Mouse (Mus musculus): ENCODE data around the gene AC134908.4.

AC134908.4 gene

DNA sequence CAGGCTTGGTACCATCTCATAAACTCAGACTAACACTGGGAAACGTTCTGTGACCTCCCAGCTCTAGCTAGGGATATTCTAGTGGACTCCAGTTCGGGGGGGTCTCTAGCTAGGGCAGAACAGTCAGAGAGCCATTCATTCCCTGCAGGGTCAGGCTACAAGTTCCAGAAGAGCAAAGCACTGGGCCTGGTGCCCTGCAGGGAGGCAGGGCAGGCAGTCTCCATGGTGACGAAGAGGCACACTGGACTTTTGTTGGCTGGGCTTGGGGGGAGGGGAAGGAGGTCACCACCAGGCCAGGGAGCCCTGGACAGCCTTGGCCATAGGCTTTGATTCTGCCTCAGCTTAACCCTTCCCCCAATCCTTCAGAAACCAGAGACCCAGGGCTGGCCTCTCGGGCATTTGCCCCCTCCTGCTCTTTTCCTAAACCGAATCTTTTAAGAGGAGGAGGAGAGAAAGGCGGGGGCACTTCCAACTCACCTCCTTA, at the start of gene AC134908.4:
TSS of gene AC134908.4 (minus strand) at position 51 of the 484 bp plus-strand sequence.
- peak; percentile 94 for DNase-seq

DNA sequence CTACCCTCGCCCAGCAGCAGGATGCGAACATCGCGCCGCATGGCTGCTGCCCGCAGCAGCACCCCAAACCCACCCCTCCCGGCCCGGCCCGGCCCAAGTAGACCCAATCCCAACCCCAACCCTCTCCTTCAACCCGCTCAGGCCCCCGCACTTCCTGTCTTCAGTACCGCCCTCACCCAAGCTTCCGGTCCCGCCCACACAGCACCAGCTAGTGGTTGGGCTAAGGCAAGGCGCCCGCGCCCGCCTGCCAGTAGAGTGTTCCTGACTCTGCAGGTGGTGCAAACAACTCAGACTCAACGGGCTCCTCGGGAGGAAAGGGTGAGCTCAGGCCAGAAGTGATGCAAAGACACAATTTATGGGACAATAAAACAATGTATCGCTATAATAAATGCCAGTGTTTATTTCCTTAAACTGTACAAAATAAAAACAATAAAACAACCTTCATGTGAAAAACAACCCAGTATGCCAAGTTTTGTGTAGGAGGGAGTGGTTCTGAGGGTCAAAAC, 49.0 kb upstream of the AC134908.4 start, which contains the start of gene Rhot2:
TSS of gene Rhot2 (minus strand) at position 456 of the 506 bp plus-strand sequence.
- DNase-seq: peak; percentile 100

DNA sequence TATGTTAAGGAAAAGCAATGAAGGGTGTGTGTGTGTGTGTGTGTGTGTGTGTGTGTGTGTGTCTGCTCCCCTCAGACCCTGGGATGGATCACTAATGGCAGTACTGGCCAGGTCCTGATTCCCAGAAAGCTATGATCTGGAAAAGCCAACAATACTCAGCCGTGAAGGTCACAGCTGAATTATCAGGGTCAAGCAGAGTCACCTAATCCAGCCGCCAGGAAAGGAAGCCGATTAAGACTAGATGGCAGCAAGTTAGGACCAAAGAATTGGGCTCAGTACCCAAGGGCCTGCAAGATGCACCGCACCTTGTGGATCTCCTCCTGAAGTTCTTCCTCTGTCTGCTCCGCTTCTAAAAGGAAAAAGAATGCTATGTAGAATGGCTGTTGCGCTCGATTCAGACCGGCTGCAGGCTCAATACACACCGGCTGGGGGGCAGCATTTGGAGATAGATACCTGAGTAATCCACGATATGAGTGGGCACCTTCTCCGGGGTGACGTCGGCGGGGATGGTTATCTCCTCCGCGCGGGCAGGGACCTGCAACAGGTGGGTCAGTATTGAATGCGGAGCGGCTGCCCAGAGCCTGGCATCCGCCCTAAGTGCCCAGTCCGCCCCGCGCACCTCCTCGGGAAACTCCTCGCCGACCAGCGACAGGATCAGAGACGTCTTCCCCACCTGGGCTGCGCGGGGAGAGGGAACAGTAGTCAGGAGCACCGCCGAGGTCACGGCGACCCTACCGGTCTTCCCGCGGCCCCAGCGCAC, 48.4 kb upstream of the AC134908.4 start:
- DNase-seq: no peak

DNA sequence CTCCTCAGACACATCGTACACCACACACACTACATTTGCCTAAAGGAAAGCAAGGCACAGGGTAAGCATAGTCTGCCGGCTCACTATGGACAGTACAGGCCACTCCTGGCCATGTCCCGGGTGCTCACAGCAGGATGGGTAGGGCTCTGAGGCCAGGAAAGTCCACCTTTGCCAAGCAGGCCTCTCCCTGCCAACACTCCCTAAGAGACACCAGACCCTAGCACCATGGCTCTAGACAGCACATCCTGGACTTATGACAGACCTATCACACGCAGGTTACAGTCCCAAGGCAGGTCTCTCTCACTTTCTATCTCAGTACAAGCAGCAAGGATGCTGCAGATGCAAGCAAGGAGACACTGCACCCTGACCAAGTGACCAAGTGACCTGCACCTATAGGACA, 47.7 kb upstream of the AC134908.4 start:
- DNase-seq: no peak

DNA sequence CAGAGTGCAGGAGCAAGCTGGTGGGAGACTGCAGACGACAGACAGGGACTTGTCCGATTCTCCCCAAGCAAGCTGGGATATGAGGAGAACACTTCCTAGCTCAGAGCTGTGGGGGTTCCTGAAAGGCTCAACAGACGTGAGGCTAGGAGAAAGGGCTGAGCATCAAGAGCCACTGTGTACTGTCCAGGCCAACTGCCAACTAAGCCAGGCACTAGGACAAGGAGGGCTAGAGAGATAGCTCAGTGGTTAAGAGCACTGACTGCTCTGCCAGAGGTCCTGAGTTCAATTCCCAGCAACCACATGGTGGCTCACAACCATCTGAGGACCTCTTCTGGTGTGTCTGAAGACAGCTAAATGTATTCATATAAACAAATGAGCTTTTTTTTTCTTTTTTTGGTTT, 47.0 kb upstream of the AC134908.4 start:
- DNase-seq: no peak

DNA sequence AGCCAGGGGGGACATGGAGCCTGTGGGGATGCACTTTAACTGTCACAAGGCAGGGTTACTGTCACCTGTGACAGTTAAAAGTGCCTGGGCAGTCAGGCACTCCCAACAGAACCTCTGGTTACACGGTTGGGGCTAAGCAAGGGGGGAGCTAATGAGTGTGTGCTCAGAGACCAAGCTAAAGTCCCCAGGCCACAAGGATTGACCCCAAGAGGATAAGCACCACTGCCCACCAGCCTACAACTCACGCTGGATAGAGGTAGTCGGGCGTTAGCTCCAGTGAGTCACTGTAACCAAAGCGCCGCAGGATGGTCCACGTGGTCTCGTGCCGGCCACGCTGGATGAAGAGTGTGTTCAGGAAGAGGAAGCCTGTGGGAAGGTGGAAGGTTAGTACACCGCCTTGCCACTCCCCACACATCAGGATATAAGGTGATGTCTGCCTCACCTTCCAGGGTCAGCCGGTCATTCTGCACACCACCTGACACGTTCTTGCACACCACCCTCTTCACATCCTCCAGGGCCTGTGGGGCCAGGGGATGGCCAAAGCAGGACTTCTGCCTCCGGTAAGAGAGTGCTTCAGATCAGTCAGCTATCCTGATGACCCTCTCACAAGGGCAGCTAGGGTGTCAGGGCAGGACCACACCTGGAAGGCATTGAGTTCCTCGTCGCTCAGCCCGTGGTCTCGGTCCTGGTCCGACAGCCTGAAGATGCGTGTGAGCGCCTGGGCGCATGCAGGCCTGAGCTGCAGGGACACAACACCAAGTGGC, 45.8 kb upstream of the AC134908.4 start, which contains the start of gene Gm20683:
TSS of gene Gm20683 (minus strand) at position 647 of the 764 bp plus-strand sequence.
- DNase-seq: peak; percentile 91

DNA sequence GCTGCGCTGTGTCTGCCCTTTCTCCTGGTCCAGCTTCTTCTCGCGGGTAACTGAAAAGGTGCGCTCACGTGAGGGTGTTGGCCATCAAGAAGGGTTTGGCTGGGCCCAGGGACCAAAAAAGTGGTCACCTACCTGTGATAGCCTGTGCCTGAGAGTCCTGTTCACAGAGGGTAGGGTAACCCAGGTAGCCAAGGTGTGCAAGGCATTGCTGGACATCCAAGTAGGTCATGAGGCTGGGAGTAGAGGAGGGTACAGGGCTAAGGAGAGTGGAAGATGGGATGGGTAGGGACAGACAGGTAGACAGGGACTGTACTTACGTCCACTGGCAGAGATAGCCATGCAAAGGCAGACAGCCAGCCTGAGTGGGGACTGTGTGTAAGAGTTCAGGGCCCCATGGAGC, 45.1 kb upstream of the AC134908.4 start:
- DNase-seq: peak; percentile 90

DNA sequence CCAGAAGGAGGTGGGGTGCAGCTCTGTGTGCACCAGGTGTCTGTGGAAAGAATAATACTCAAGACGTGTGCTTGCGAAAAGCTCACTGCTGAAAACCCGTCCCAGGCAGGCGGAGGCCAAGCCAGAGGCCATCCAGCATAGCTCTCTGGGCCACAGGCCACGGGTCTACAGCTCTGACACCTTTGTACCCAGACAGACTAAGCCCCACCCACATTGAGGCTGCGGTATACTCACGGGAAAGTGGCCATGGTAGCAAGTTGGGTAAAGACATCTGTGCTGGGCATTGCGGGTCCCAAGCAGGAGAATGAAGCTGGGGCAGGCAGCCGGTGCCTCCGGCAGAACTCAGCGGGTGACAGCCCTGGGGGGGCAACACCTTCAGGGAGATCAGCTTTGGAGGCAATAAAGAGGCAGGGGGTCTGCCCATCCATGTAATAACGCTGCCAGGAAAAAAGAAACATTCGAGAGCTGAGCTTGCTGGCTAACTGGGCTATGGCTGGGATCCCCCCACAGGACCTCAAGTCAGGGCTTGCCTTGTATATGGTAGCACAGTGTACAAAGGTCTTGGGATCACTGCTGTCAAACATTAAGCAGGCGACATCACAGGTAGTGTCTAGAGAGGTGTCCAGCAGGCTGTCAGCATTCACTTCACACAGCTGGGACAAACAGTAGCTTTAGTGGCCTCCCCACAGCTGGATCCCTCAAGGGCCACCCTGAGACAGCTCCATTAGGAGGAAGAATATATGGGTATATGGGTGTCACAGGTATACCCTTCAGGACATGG, 44.2 kb upstream of the AC134908.4 start:
- DNase-seq: peak; percentile 92

DNA sequence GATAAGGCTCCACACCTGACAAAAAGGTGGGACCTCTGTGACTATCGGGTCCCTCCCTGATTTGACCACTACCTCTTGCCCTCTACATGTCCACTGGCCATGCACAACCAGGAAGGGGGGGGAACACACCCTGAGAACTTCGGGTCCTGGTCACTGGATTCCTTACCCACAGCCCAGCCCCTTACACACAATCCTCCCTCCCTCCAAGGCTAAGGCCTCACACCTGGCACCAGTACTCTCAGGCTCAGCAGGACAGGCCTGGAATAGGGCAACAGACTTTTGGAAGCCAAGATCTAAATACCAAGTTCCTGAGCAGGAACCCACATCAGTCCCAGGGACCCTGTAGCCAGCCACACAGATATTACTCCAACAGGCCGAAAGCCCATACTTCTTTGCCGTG, 43.4 kb upstream of the AC134908.4 start:
- DNase-seq: peak; percentile 86

DNA sequence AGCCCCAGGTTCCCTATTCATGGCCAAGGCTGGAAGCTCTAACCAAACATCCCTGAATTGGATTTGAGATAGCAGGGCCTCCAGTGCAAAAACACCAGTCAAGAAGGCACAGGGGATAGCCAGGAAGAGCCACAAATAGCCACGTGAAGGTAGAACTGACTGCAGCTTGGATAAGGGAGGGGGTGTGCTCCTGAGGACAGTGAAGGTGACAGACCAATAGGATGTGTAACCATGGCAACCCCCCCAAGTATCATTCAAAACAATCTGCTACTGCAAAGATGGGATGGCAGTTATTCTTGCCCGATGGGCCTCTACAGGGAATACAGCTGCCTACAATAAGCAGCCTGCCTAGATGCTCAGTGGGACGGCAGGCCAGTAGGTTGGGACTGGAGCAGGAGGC, 42.1 kb upstream of the AC134908.4 start:
- peak; percentile 89 for DNase-seq

DNA sequence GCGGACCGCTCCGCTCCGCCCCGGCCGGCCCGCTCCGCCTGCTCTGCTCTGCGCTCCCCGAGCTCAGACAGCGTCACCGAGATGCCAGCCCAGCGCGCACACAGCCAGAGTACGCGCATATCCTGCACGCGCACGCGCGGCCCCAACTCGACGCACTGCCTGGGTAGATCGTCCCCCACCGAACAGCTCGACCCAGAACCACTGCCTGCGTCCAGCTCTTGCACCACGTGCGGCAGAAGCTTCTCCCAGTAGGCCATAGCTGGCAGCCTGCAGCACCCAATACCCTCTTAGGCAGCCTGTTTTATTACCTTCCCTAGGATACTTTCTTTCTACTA, 41.6 kb upstream of the AC134908.4 start, which contains the start of gene Rhbdl1:
TSS of gene Rhbdl1 (minus strand) at position 220 of the 335 bp plus-strand sequence.
- peak; percentile 98 for DNase-seq

DNA sequence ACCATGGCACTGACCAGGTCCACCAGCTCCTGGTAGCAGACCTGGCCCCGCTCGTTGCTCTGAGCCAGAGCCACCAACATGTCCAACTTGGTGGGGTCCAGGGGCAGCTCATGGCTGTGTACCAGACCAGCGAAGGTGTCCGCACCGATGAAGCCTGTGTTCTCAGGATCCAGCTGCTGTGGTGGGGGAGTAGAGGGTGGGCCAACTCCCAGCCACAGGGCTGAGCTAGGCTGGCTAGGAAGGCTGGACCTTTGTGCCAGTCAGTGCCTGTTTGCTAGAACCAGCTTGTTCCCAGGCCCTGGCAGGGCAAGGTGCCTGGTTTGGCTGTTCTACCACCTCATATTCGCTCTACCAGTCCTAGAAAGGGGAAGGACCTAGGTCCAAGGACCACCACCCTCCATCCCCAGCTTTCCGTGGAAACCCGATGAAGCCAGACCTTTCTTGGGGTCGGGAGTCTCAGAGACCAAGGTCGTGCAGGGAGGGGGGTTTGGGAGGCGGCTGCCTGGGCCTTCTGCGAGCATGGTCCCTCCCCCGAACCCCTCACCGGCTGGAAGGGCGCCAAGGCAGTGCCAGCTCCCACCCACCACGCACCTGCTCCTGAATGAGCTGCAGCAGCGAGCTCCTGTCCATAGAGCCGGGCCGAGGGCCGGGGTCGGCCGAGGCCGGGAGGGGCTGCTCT, 41.1 kb upstream of the AC134908.4 start:
- DNase-seq: peak; percentile 95

DNA sequence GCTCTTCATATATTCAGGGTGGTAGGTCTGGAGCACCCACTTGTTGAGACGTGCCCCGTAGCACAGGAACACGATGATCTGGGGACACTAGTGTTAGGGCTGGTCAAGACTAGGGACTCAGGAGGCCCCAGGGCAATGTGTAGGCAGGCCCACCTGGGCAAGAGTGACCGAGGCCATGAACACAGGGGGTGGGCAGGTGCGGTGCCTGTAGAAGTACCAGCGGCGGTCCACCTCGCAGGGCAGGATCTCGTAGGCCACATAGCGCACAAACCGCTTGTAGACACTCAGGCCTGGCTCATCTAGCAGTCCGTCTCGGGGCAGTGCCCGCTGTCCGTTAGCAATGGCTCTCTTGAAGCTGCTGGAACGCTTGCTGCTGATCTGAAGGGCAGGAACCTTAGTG, 40.4 kb upstream of the AC134908.4 start:
- DNase-seq: peak; percentile 96

DNA sequence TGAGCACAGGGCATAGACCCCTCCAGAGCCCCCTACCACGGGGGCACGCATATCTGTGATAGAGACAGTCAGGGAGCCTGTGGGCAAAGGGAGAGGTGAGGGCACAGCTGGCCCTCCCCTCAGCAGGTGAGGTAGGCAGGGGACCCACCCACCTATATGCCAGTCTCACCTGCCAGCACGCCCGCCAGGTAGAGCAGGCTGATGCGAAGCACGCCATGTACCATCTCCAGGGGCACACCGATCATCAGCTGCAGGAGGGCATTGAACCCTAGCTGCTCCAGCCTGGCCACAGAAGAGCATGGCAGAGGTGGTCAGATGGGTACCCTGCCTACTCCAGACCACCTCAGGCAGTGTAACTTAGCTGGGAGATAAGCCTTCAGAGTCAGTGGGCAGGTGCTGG, 39.8 kb upstream of the AC134908.4 start:
- peak; percentile 96 for DNase-seq

DNA sequence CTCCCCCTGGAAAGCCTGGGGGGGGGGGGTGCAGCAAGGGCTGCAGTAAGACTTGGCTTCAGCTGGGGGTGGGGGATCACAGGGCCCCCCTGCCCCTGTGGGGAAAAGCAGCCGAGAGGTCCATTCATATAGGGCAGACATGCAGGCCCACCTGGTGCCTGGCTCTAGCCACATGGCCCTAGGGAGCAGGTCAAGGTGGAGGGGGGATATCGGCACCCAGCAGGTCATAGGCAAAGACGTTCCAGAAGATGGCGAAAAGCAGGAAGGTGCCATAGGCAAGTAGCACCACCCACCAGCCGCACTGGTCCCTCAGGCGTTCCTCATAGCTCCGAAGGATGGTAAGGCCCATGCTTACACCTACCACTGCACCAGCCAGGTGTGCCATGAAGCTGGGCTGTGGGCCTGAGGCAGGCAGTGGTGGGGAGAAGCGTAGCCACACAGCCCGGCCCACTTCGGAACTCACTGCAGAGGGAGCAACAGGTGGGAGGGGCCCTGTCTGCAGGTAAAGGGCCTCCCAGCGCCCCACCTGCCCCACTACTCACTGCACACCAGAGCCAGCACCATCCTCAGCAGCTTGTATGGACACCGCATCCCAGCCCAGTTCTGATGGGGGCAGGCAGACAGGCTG, 39.2 kb upstream of the AC134908.4 start:
- peak; percentile 97 for DNase-seq

DNA sequence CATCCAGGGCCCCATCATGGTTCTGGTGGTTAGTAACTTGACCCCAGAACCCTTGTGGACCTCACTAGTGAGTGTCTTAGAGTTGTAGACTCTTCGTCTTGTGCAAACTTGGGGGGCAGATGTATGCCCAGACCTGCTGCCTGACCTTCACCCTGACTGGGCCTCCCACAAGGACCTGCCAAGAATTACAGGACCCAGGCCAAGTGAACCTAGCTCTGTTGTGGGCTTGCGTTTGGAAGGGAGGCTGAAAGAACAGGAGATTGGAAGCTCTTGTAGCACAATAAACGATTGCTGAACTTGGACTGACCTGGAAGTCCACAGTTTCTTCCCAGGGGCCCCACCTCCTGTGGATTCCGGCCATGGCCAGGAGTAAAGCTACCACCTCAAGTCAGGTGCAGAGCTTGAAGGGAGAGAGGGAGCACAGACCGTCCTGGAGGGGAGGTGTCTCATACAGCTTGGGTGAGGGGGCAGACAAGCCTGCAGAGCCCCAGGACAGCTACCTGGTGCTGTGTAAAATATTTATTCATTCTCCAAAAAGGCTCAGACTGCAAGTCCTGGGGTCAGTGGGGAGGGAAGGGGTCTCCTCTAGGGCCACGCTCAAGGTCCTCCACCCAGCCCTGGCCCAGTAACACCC, 38.6 kb upstream of the AC134908.4 start:
- DNase-seq: peak; percentile 96

DNA sequence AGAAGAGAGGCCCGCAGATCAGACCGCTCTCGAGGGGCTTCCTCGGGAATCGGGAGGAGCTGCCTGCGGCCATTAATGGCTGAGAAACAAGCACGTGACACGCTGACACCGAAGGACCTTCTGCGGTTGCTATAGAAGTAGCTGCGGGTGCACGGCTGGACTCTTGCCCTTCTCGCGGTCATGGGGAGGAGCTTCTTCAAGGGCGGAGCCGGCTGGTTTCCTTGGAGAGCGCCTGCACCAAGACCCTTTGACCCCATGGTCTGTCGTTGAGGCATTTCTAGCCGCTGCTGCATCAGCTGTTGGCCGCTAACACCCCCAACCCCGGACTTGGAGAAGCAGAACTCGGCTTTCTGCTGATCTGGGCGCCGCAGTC, 37.8 kb upstream of the AC134908.4 start, which contains the start of gene Stub1:
TSS of gene Stub1 (minus strand) at position 114 of the 373 bp plus-strand sequence.
- peak; percentile 99 for DNase-seq

DNA sequence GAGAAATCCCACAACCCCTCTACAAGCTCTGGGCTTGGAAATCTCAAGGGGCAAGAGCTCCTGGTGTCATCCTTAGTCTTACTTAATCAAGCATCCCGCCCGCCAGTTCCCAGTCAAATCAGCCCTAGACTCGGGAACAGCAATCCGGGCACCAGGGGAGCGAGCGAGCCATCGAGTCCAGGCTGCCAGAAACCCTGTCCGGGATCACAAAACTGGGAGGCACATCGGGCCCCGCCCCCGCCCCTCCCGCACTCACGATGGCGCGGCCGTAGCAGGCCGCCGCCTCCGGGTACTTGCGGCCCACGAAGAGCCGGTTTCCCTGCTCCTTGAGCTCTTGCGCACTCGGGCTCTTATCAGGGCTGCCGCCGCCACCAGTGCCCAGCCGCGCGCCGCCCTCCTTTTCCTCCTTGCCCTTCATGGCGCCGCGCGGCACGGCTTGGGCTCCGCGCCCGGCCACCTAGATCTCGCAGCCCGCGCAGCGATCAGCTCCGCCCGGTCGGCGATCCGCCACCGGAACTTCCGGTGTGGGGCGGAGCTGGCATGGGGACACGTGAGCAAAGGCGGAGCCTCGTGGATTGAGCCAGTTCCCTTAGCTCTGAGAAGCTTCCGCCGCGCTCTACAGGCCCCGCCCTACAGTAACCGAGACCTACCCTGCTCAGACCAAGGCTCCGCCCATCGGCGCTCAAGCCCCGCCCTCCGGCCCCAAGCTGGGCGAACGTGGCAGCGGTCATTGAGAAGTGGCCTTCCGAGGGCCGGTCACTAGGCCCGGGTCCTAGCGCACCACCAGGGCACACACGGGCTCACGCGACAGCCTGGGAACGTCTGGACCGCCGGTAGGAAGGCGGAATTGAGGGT, 37.2 kb upstream of the AC134908.4 start:
- peak; percentile 100 for DNase-seq

DNA sequence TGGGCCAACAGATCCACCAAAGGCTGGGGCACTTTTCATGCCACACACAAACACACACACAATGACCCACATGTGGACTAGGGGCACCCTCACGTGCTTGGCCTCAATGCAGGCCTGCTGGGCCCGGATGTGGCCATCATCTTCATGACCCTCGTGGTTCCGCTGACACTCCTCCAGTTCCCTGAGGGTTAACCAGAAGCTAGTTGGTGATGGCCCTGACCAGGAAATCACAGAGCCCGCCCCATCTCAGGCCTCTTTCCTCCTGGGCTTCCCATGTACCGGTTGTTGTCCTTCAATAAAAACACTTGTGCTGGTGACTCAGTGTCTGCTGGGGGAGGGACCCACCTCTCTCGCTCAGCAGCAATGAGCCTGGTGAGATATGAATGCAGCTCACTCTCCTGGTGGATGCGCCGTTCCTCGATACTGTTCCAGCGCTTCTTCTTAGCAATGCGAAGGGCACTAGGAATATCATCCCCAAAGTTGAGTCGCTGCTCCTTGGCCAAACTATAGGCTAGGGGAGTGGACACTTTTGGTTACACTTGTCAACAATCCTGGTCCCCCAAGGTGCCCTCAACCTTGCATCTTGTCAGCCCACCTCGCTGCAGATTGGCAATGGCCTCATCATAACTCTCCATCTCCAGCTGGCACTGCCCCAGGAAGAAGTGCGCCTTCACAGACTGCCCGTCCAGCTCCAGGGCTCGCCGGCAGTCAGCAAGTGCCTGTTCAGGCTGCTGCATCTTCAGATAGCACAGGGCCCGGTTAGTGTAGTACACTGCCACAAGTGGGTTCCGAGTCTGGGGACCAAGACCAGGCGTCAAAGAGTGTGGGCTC, 36.2 kb upstream of the AC134908.4 start:
- peak; percentile 96 for DNase-seq
